Mouse (Mus musculus) left cerebral cortex, adult 11 months (tissue): Measurements from ENCODE around the gene Mafb.

ENCODE experiments used
- DNase-seq: peaks from one replicate; pipeline ENCODE4 v3.0.0; 2022; ENCODE audit warnings: low spot score

The Mafb gene

DNA sequence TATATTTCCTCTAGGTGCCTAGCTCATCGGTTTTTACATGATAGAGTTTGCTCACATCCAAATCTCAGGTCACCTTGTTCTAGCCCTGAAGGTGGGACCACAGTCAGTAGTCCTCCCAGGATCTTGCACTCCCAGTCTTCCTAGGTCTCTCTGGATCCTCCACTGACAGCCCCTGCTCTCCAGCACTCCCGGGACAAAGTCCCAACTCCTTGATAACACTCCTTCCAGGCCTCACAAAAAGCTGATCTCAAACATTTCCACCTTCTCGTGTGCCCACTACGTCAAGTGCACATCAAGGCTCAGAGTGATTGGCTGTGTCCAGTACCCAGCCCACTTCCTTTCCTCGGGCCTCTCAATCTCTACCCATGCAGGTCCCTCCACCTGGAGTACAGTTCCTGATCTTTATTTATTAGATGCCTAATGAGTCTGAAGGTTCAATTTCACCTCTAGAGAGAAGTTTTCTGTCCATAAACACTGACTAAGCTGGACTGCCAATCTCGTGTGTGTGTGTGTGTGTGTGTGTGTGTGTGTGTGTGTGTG is 41.7 kb downstream of the Mafb start:
- no peak for DNase-seq

DNA sequence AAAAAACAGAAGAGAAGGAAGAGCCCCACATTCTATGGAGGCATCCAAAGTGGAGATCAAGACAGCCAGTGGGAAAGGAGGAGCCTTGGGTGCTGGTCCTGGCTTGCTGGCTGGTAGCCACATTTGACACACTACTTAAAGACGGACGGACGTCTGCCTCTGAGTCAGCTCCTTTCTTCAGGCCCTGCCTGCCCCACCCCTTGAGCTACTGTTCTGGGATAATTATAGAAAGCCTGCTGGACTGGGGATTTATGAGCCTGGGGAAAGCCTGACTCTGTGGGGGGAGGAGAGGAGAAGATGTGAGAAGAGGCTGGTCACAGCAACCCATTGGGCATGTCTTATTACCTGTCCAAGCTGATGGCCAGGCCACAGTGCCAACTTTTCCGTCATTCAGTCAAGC is 45.0 kb downstream of the Mafb start:
- no peak for DNase-seq

DNA sequence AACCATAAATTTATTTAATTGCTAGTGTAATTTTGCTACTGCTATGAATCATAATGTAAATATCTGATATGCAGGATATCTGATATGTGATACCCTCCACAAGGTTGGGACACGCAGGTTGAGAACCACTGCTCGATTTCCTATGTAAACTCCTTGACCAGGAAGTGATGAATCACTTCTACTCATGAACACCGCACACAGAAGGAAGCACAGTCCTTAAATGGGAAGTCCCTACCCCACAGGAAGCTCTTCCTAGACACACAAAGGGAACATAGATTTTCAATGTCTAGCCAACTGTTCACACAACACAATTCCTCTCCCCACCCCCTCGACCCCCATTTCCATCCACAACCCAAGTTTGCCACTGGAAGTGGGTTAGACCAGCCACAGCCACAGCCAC is 48.6 kb downstream of the Mafb start:
- no peak for DNase-seq
